Mouse (Mus musculus) cortical plate, adult 2 months (tissue): ENCODE measurements around the gene Tubg1. TPM values are rescaled to one million over a fixed set of nuclear protein-coding genes. Genes with fewer than 3 reads are reported as not detected.

ENCODE experiments used
- H3K27ac ChIP-seq: fragments of 200-500 bp; 2 replicates; pipeline ENCODE4 v1.5.1; 2012; ENCODE audit warnings: low read length, control low read depth, inconsistent platforms; ENCODE audit not compliant: insufficient read depth
- H3K4me1 ChIP-seq: fragments of 200-500 bp; 2 replicates; pipeline ENCODE4 v1.6.1; 2011; ENCODE audit warnings: low read length; ENCODE audit not compliant: control insufficient read depth, insufficient read depth
- H3K4me3 ChIP-seq: fragments of 200-500 bp; 2 replicates; pipeline ENCODE4 v1.5.1; 2011; ENCODE audit warnings: mild to moderate bottlenecking, low read length, control low read depth; ENCODE audit not compliant: insufficient read depth
- CTCF ChIP-seq: fragments of 200-500 bp; IDR thresholded peaks from 2 replicates; pipeline ENCODE4 v1.5.1; 2011; ENCODE audit warnings: mild to moderate bottlenecking, control low read depth, low read length; ENCODE audit not compliant: insufficient read depth; ENCODE audit errors: extremely low read depth
- POLR2A ChIP-seq: fragments of 200-500 bp; IDR thresholded peaks from 2 replicates; pipeline ENCODE4 v1.6.1; 2011; ENCODE audit warnings: mild to moderate bottlenecking, low read length, control low read depth; ENCODE audit not compliant: insufficient read depth; ENCODE audit errors: extremely low read depth
- polyA plus RNA-seq: library from polyadenylated mRNA; depleted of rRNA; stranded (reverse); fragments of >200 nt; gene quantifications from 2 replicates; pipeline ENCODE4 v1.2.3, GENCODE M21; 2012

Gene Tubg1
- polyA plus RNA-seq, 1 experiment, result 15.2 TPM

DNA sequence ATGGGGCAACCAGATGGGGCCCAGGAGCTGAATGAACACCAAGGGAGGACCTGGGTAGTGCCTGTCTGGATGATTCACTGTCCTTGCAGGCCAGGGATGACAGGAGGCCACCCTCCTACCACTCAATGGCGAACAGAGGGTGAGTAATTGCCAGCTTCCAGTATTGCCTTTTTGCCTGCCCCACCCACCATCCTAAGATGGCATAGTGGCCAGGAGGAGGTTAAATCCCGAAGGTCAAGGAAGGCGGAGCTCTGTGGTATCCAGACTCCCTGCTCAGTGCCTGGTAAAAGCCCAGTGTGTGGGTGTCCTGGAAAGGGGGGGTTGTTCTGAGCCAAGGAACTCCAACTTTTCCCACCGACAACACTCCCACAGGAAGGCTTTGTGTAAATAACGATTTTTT is 42.6 kb downstream of the Tubg1 start:
- no peak overlapping the region for H3K4me3 ChIP-seq
- no peaks in the 10 kb centered on the region for H3K4me1 ChIP-seq
- no peak overlapping the region for H3K27ac ChIP-seq
- TF ChIP-seq CTCF (no peak), POLR2A (no peak)

- H3K4me1 ChIP-seq, result no peaks in the 10 kb centered on the region
- TF ChIP-seq POLR2A (no peak), CTCF (no peak)
- H3K4me3 ChIP-seq, result no peak overlapping the region
- H3K27ac ChIP-seq, result no peak overlapping the region
These were observed 43.0 kb downstream of the Tubg1 start for GRCm38 (mm10) chr11:101162772-101163171.

GRCm38 (mm10) chr11:101163476-101164350 is 44.0 kb downstream of the Tubg1 start:
- Histone ChIP-seq H3K4me1 (no peaks in the 10 kb centered on the region), H3K27ac (no peak overlapping the region), H3K4me3 (no peak overlapping the region)
- no peak for TF ChIP-seq CTCF
- no peak for TF ChIP-seq POLR2A

DNA sequence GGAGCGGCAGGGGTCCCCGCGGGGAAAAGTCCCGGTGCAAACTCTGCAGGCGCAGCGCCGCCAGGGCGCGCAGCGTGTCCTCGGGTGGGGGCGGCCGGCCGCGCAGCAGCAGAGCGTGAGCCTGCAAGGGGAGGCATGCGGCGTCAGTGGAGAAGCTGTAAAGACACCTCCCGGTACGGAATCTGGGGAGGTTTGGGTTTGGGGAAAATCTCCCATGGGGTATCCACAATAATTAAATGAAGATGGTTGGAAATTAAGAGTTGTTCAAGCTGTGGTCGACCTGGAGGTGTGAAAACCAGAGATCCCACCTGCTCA is 44.6 kb downstream of the Tubg1 start:
- Histone ChIP-seq H3K4me1 (no peaks in the 10 kb centered on the region), H3K4me3 (no peak overlapping the region), H3K27ac (no peak overlapping the region)
- TF ChIP-seq CTCF (no peak), POLR2A (no peak)

DNA sequence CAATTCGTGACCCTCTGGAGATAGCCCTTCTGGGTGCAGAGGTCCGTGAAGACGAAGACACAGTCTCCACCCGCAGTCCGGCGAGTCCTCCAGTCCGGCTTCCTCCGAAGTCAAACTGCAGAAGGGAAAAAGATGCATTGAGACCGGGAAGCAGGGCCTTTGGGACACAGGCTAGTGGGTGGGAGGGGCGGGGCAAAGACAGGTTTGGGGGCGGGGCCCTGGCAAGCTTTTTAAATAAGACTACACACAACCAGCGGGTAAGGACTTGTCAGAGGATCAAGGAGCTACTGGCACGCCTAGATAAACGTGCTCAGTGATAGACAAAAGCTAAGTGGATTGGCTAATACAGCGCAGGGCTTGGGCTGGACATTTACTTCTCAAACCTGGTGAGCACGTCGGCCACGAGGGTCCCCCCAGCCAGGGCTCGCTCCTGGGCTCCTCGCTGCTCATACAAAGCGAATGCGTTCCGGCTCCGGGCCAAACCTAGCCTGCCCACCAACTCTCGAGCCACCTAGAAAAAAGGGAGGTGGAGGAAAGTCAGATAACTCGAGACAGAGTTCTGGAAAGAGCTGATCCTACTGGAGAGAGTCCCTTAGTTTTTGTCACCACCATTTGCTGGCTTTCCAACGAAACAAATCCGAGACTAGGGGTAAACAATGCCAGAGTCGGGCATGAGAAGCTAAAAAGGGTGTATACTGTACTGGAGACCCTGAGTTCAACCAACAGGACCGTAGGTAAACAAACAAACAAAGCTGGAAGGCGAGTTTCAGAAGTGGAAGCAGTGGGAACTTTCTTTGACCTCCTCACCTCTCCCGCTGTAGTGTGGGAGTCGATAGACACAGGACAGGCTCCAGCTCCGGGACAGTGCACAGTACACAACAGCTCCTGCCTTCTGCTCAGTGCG is 45.2 kb downstream of the Tubg1 start:
- H3K4me3 ChIP-seq, result no peak overlapping the region
- no peak for TF ChIP-seq CTCF
- TF ChIP-seq POLR2A, result no peak
- no peak overlapping the region for H3K27ac ChIP-seq
- H3K4me1 ChIP-seq, result no peaks in the 10 kb centered on the region

GRCm38 (mm10) chr11:101166357-101166756 is 46.6 kb downstream of the Tubg1 start:
- Histone ChIP-seq H3K4me3 (no peak overlapping the region), H3K4me1 (no peaks in the 10 kb centered on the region), H3K27ac (no peak overlapping the region)
- TF ChIP-seq POLR2A, result no peak
- TF ChIP-seq CTCF, result no peak

DNA sequence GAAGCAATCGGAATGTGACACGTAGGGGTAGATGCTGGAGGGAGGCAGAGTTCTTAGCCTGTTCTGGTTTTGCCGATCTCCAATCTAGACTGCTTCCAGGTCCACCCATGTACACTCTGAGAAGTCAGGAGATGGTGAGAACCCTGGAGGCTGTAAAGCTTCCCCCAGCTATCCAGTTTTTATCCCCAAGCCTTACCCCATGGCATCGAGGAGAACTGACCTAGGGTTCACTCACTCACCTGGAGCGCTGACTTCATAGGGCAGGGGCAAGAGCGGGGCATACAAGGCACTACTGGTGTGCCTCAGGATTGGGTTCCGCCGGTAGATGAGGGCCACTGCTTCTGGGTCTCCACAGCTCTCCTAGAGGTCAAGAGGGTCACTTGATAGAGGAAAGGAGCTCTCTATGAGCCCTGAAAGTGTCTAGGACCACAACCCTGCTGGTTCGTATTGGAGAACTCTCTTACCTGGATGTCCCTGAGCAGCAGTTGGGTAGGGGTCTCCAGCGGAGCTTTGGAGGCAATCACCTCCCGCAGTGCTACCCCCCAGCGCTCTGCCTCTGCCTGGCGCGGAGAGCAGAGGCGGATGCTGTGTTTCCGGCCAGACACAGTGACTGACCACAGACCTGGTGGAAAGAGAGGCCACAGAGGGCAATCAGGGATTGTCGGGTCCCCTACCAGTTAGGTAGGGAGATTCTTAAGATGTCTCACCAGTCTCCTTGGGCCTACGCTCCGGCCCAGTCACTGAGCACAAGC is 47.6 kb downstream of the Tubg1 start:
- Histone ChIP-seq H3K27ac (no peak overlapping the region), H3K4me1 (0 out of 2 replicates have a peak, but pooled peaks cover 2% of the 10 kb centered on the region), H3K4me3 (no peak overlapping the region)
- TF ChIP-seq CTCF (no peak), POLR2A (no peak)

GRCm38 (mm10) chr11:101167963-101168300 is 48.2 kb downstream of the Tubg1 start:
- no peak for TF ChIP-seq POLR2A
- TF ChIP-seq CTCF, result no peak
- Histone ChIP-seq H3K4me3 (no peak overlapping the region), H3K27ac (no peak overlapping the region), H3K4me1 (0 out of 2 replicates have a peak, but pooled peaks cover 3% of the 10 kb centered on the region)

GRCm38 (mm10) chr11:101168301-101168980 is 48.7 kb downstream of the Tubg1 start:
- no peak for TF ChIP-seq POLR2A
- TF ChIP-seq CTCF, result no peak
- Histone ChIP-seq H3K4me1 (peaks cover 5% of the 10 kb centered on the region; the same call in 1 of the 2 replicates), H3K4me3 (no peak overlapping the region), H3K27ac (no peak overlapping the region)
